Mouse (Mus musculus) macrophage (primary cell): Measurements from ENCODE around the gene Gm26661. TPM values are rescaled to one million over a fixed set of nuclear protein-coding genes. Genes with fewer than 3 reads are reported as not detected.

Source experiments
- H3K27ac ChIP-seq: fragments of 350-480 bp; formaldehyde crosslinking; 2 replicates; pipeline ENCODE4 v1.9.0; 2021
- H3K36me3 ChIP-seq: fragments of 350-480 bp; formaldehyde crosslinking; 2 replicates; pipeline ENCODE4 v1.9.0; 2021; ENCODE audit errors: inconsistent target
- H3K4me3 ChIP-seq: fragments of 350-480 bp; formaldehyde crosslinking; 2 replicates; pipeline ENCODE4 v1.9.0; 2021; ENCODE audit errors: inconsistent target
- H3K79me2 ChIP-seq: fragments of 350-480 bp; formaldehyde crosslinking; 2 replicates; pipeline ENCODE4 v1.9.0; 2021; ENCODE audit errors: inconsistent target
- WGBS: methylation state at CpG from one replicate; pipeline ENCODE4 v1.1.7; 2026; ENCODE audit warnings: inconsistent platforms; ENCODE audit not compliant: missing documents; 5-methylcytosine and 5-hydroxymethylcytosine counted together
- polyA plus RNA-seq: library from polyadenylated mRNA; stranded (reverse); fragments of 250-400 nt; gene quantifications from 3 replicates; pipeline ENCODE4 v1.2.4, GENCODE M21; 2018; ENCODE audit warnings: inconsistent platforms

Gene Gm26661
- polyA plus RNA-seq, 1 experiment from 2014 or later = not detected

DNA sequence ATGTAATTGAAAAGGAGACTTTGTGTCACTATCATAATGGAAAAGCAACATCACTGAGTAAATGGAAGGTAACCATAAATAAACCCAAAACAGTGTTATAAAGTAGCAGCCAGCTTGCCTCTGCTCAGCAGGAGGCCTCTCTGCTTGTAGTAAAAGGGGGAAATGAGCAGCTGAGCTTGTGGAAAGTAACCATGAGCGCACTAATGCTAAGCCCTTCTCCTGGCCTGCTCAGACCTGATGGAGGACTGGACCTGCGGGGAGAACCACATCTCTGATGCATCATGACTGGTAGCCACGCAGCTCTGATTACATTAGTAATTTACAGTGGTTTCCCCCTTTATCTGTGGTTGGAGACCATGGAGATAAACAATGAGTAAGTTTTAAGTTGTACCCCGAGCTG lies 42.1 kb downstream of the Gm26661 start:
- 89% methylated on average over 4 of the region's 4 CpGs for WGBS
- Histone ChIP-seq H3K27ac (no peak overlapping the region), H3K79me2 (no peaks in the 10 kb centered on the region), H3K36me3 (no peaks in the 10 kb centered on the region), H3K4me3 (no peak overlapping the region)

DNA sequence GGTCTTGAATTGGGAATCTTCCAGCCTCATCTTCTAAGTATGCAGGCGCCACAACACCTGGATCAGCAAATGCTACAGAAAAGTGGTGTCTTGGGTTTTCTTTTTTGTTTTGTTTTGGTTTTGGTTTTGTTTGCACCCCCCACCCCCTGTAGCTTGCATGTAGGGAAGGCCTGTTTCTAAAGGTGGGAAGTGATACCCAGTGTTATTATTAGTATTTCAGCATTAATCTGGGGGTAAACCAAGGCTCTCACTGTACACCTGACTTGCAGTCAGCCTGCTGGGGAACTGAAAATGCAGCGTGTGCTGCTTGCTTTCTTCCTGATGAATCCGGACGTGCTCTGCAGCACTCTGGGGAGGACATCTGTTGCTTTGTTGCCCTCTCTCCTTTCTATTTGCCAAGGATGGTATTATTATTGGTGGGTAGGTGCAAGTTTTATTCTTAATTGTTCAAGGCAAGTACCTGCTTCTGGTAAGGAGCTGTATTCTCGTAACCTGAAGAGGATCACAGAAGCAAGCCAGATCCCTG lies 47.2 kb downstream of the Gm26661 start:
- H3K27ac ChIP-seq = no peak overlapping the region
- no peaks in the 10 kb centered on the region for H3K36me3 ChIP-seq
- H3K4me3 ChIP-seq = no peak overlapping the region
- WGBS = 76% methylated on average over 5 of the region's 5 CpGs
- H3K79me2 ChIP-seq = no peaks in the 10 kb centered on the region

DNA sequence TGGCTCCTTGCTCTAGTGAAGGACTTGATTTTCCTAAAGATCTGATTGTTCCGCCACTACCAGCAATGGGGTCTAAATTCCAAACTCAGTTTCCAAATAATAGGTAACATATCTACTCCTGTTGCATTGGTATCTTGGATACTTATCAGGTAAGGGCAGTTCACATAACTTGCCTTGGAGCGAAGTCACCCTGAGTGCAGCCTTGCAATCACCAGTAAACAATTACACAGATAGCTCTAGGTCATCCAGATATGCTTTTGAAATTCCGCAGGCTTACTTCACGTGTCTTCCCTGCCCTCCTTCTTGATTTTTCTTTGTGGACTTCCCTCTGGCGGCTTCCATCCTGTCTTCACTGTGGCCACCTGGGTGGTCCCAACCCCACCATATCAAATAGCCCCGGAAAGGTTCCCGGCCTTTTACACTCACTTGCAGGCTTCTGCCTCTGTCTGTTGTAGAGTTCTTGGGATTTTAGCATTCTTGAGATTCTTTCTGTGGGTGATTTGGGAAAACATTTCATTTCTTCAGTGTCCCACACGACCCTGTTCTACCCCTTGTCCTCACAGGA lies 48.6 kb downstream of the Gm26661 start:
- Histone ChIP-seq H3K36me3 (no peaks in the 10 kb centered on the region), H3K79me2 (no peaks in the 10 kb centered on the region), H3K27ac (no peak overlapping the region), H3K4me3 (no peak overlapping the region)
- 93% methylated on average over 8 of the region's 8 CpGs for WGBS

Other genes starting within 250 kb of the Gm26661 start
- not detected in 3 replicates for gene Gm3558, start 223.0 kb upstream of the Gm26661 start, polyA plus RNA-seq
- not detected in 3 replicates for gene Gm10338, start 196.0 kb upstream of the Gm26661 start, polyA plus RNA-seq
- not detected in 3 replicates for gene Gm10128, start 147.6 kb upstream of the Gm26661 start, polyA plus RNA-seq
- 2.8 to 5.3 TPM (median 3.6 TPM) in 3 replicates for gene Flnb, start 26.4 kb downstream of the Gm26661 start, polyA plus RNA-seq
- not detected in 3 replicates for gene Gm45521, start 165.7 kb downstream of the Gm26661 start, polyA plus RNA-seq
- 0.37 to 0.97 TPM (median 0.40 TPM) in 3 replicates for gene Dnase1l3, start 203.0 kb downstream of the Gm26661 start, polyA plus RNA-seq
- 0.29 to 0.41 TPM (median 0.40 TPM) in 3 replicates for gene Abhd6, start 211.3 kb downstream of the Gm26661 start, polyA plus RNA-seq